In genomic region chrX:142390909-142391265, GRCm38 (mm10) we compare ENCODE assay signal across 7 mouse cellular contexts. TPM values are rescaled to one million over a fixed set of nuclear protein-coding genes. Genes with fewer than 3 reads are reported as not detected.
A peak's percentile ranks its signal among the peaks of the same experiment; 100 is the strongest.
DNase-seq lines count a peak whose midpoint lies in the region; ATAC-seq and TF ChIP-seq lines count a peak whose summit lies in the region.

No protein-coding gene starts in this region.

- H3K27ac ChIP-seq in lung, postnatal 0 days (ENCODE audit: low read length): peak overlapping the region; percentile 78
- H3K27ac ChIP-seq in embryonic facial prominence, embryonic 15.5 days (replicated peaks): peak overlapping the region; percentile 82
- no peak overlapping the region for H3K27ac ChIP-seq in limb, embryonic 13.5 days
- 0 out of 2 replicates have a peak overlapping the region, but pooled peaks have one; percentile 33 for H3K27ac ChIP-seq in stomach, embryonic 14.5 days (ENCODE audit: low read length)

- no peaks in the 10 kb centered on the region for H3K9me3 ChIP-seq in lung, postnatal 0 days (ENCODE audit: low read length)
- H3K9me3 ChIP-seq in embryonic facial prominence, embryonic 15.5 days (replicated peaks): no peaks in the 10 kb centered on the region
- H3K9me3 ChIP-seq in limb, embryonic 13.5 days: no peaks in the 10 kb centered on the region
- H3K9me3 ChIP-seq in stomach, embryonic 14.5 days (ENCODE audit: control insufficient read depth, low read depth, low read length): no peaks in the 10 kb centered on the region

- no peak for ATAC-seq in lung, postnatal 0 days
- no peak for ATAC-seq in embryonic facial prominence, embryonic 15.5 days (ENCODE audit: insufficient number of reproducible peaks, low FRiP score, low TSS enrichment, low read depth)
- ATAC-seq in limb, embryonic 13.5 days (ENCODE audit: low FRiP score, low read depth): no peak
- no peak for ATAC-seq in stomach, embryonic 14.5 days (ENCODE audit: insufficient number of reproducible peaks, insufficient read depth, low FRiP score, low read depth)

- H3K9ac ChIP-seq in lung, postnatal 0 days (replicated peaks; ENCODE audit: low read depth): peak overlapping the region; percentile 43; the same call in 1 of the 2 replicates
- H3K9ac ChIP-seq in embryonic facial prominence, embryonic 15.5 days: peak overlapping the region; percentile 33; the same call in 1 of the 2 replicates
- peak overlapping the region; percentile 68 for H3K9ac ChIP-seq in limb, embryonic 13.5 days
- peak overlapping the region; percentile 36; the same call in 1 of the 2 replicates for H3K9ac ChIP-seq in stomach, embryonic 14.5 days (replicated peaks; ENCODE audit: low read depth, low read length)

- no peak for TF ChIP-seq EP300 in lung, postnatal 0 days (IDR thresholded peaks at IDR 0.05)

- no peak for DNase-seq in lung, postnatal 0 days (ENCODE audit: low spot score)
- DNase-seq in lung, adult 18-20 months: no peak
- DNase-seq in spleen, adult 18-20 months: no peak
- DNase-seq in layer of hippocampus, adult 11-12 months (ENCODE audit: low spot score): no peak

- no peaks in the 10 kb centered on the region for H3K27me3 ChIP-seq in lung, postnatal 0 days (replicated peaks; ENCODE audit: insufficient read depth, low read length)
- peaks cover 12% of the 10 kb centered on the region for H3K27me3 ChIP-seq in embryonic facial prominence, embryonic 15.5 days
- peaks cover 22% of the 10 kb centered on the region for H3K27me3 ChIP-seq in limb, embryonic 13.5 days
- no peaks in the 10 kb centered on the region for H3K27me3 ChIP-seq in stomach, embryonic 14.5 days (ENCODE audit: control insufficient read depth, insufficient read depth, low read length)

- no peaks in the 10 kb centered on the region for H3K4me1 ChIP-seq in lung, postnatal 0 days (ENCODE audit: insufficient read depth, low read depth, low read length)
- H3K4me1 ChIP-seq in embryonic facial prominence, embryonic 15.5 days: no peaks in the 10 kb centered on the region
- H3K4me1 ChIP-seq in limb, embryonic 13.5 days: no peaks in the 10 kb centered on the region; the same call in 1 of the 2 replicates
- no peaks in the 10 kb centered on the region for H3K4me1 ChIP-seq in stomach, embryonic 14.5 days (ENCODE audit: control insufficient read depth, insufficient read depth, low read length)

- WGBS in lung, postnatal 0 days: 26% methylated on average over 7 of the region's 7 CpGs
- WGBS in embryonic facial prominence, embryonic 15.5 days: 30% methylated on average over 7 of the region's 7 CpGs
- WGBS in limb, embryonic 13.5 days: 35% methylated on average over 7 of the region's 7 CpGs
- 42% methylated on average over 7 of the region's 7 CpGs for WGBS in stomach, embryonic 14.5 days

- peak overlapping the region; percentile 58 for H3K4me2 ChIP-seq in lung, postnatal 0 days (replicated peaks; ENCODE audit: low read depth, low read length)
- peak overlapping the region; percentile 53 for H3K4me2 ChIP-seq in embryonic facial prominence, embryonic 15.5 days (replicated peaks)
- peak overlapping the region; percentile 64 for H3K4me2 ChIP-seq in limb, embryonic 13.5 days (replicated peaks)
- peak overlapping the region; percentile 43 for H3K4me2 ChIP-seq in stomach, embryonic 14.5 days (replicated peaks; ENCODE audit: low read depth, low read length)

- TF ChIP-seq CTCF in lung, postnatal 0 days (IDR thresholded peaks at IDR 0.05): no peak

- H3K4me3 ChIP-seq in lung, postnatal 0 days (ENCODE audit: low read depth, low read length): peak overlapping the region; percentile 59
- peak overlapping the region; percentile 57 for H3K4me3 ChIP-seq in embryonic facial prominence, embryonic 15.5 days (replicated peaks)
- H3K4me3 ChIP-seq in limb, embryonic 13.5 days: peak overlapping the region; percentile 49
- peak overlapping the region; percentile 50 for H3K4me3 ChIP-seq in stomach, embryonic 14.5 days (ENCODE audit: low read depth, low read length)

- no peaks in the 10 kb centered on the region for H3K36me3 ChIP-seq in lung, postnatal 0 days (ENCODE audit: insufficient read depth, low read length)
- H3K36me3 ChIP-seq in embryonic facial prominence, embryonic 15.5 days: no peaks in the 10 kb centered on the region
- H3K36me3 ChIP-seq in limb, embryonic 13.5 days: no peaks in the 10 kb centered on the region
- H3K36me3 ChIP-seq in stomach, embryonic 14.5 days (ENCODE audit: control insufficient read depth, insufficient read depth, low read length): no peaks in the 10 kb centered on the region

RNA-seq across cellular contexts. Expression of gene Acsl4, which starts 0.6 kb away (rescaled TPM):
- polyA plus RNA-seq in lung, postnatal 0 days (2015; fragmentation: Nextera tagmentation; extraction: Ambion mirVana): 46.0 and 61.6 TPM in 2 replicates
- 13.1 and 13.4 TPM in 2 replicates for polyA plus RNA-seq in embryonic facial prominence, embryonic 15.5 days (2015; fragmentation: Nextera tagmentation; extraction: Ambion mirVana)
- 10.2 and 10.7 TPM in 2 replicates for polyA plus RNA-seq in limb, embryonic 13.5 days (2015; fragmentation: Nextera tagmentation; extraction: Ambion mirVana)
- 11.9 and 15.5 TPM in 2 replicates for polyA plus RNA-seq in stomach, embryonic 14.5 days (2014; fragmentation: Nextera tagmentation; extraction: Ambion mirVana)
